In the genomic region with DNA sequence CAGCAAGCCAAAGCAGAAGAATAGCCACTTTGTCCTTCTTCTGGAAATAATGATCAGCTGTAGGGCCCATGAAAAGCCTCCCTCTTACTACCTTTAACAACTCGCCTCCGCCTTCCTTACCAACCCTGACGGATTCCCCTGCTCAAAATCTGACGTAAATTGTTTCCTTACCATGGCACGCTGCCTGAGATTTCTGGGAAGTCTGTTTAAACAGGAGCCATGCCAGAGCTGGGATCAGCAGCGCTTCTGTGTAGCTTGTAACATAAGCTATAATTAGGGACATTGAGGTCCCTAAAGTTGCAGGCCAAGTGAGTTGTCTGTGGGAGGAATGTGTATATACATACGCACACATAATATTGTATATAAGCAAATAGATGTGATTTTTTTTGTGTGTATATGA, we compare ENCODE assay signal across 9 mouse cellular contexts.
DNase-seq lines count a peak whose midpoint lies in the region; ATAC-seq and TF ChIP-seq lines count a peak whose summit lies in the region.
"Had no signal": no experiment of that assay in that cellular context is flagged by ENCODE, and none has a peak within 500 bp of the region (broad histone marks: within the 10 kb centered on the region; RNA-seq: fewer than 3 reads in every experiment).

No protein-coding gene starts in this region.

- H3K4me3 ChIP-seq in heart, embryonic 11.5 days (ENCODE audit: low read depth, low read length): no peak overlapping the region
- H3K4me3 ChIP-seq in lung, embryonic 16.5 days (ENCODE audit: low read length): no peak overlapping the region
- H3K4me3 ChIP-seq: liver, embryonic 15.5 days had no signal

- no peaks in the 10 kb centered on the region for H3K36me3 ChIP-seq in heart, embryonic 11.5 days (ENCODE audit: control insufficient read depth, insufficient read depth, low read length)
- no peaks in the 10 kb centered on the region for H3K36me3 ChIP-seq in lung, embryonic 16.5 days (ENCODE audit: control insufficient read depth, insufficient read depth, low read length)
- H3K36me3 ChIP-seq: liver, embryonic 15.5 days had no signal

- ATAC-seq in heart, embryonic 11.5 days (replicated peaks; ENCODE audit: insufficient number of reproducible peaks, low FRiP score, low TSS enrichment): no peak
- ATAC-seq in lung, embryonic 16.5 days (ENCODE audit: low read depth): peak; percentile 76; the same call in 1 of the 2 replicates
- ATAC-seq in cerebellum, adult (ENCODE audit: insufficient number of reproducible peaks, low FRiP score, low TSS enrichment): no peak

- no peak for TF ChIP-seq POLR2A in brain, embryonic 14.5 days (IDR thresholded peaks at IDR 0.05; ENCODE audit: borderline replicate concordance, extremely low read depth, insufficient read depth, insufficient read length, poor library complexity, severe bottlenecking)

- no peaks in the 10 kb centered on the region for H3K27me3 ChIP-seq in heart, embryonic 11.5 days (ENCODE audit: control insufficient read depth, insufficient read depth, low read length)
- no peaks in the 10 kb centered on the region for H3K27me3 ChIP-seq in lung, embryonic 16.5 days (ENCODE audit: control insufficient read depth, insufficient read depth, low read depth, low read length)
- H3K27me3 ChIP-seq: liver, embryonic 15.5 days had no signal

- no peak overlapping the region for H3K9ac ChIP-seq in heart, embryonic 11.5 days (ENCODE audit: low read depth, low read length)
- no peak overlapping the region for H3K9ac ChIP-seq in lung, embryonic 16.5 days (ENCODE audit: low read length)
- H3K9ac ChIP-seq: liver, embryonic 15.5 days had no signal

- WGBS in heart, embryonic 11.5 days (ENCODE audit: insufficient replicate concordance): 71% methylated on average over 7 of the region's 7 CpGs
- 39% methylated on average over 7 of the region's 7 CpGs for WGBS in lung, embryonic 16.5 days

- no peak for TF ChIP-seq CTCF in brain, embryonic 14.5 days (IDR thresholded peaks at IDR 0.05; ENCODE audit: borderline replicate concordance, extremely low read depth, insufficient read depth, insufficient read length)

- H3K4me1 ChIP-seq in heart, embryonic 11.5 days (ENCODE audit: control insufficient read depth, insufficient read depth, low read length): no peaks in the 10 kb centered on the region
- H3K4me1 ChIP-seq in lung, embryonic 16.5 days (replicated peaks; ENCODE audit: control insufficient read depth, insufficient read depth, low read length): no peaks in the 10 kb centered on the region
- H3K4me1 ChIP-seq: liver, embryonic 15.5 days had no signal

- DNase-seq in heart, adult 18-20 months: peak; percentile 75 to 77
- DNase-seq in brain, embryonic 14.5 days (ENCODE audit: low read depth): peak; percentile 86
- peak; percentile 72 for DNase-seq in heart, adult 8-10 months (ENCODE audit: low spot score)
- DNase-seq in natural killer cell, adult 2 months (ENCODE audit: low spot score in 2 of 2): no peak
- DNase-seq in cerebellum, adult 18-20 months: no peak

- H3K4me2 ChIP-seq in heart, embryonic 11.5 days: no peak overlapping the region
- no peak overlapping the region for H3K4me2 ChIP-seq in lung, embryonic 16.5 days (ENCODE audit: low read depth, low read length)
- H3K4me2 ChIP-seq: liver, embryonic 15.5 days had no signal

- no peaks in the 10 kb centered on the region for H3K9me3 ChIP-seq in heart, embryonic 11.5 days (replicated peaks; ENCODE audit: control insufficient read depth, low read length)
- H3K9me3 ChIP-seq in lung, embryonic 16.5 days (ENCODE audit: control insufficient read depth, low read length): no peaks in the 10 kb centered on the region
- H3K9me3 ChIP-seq: liver, embryonic 15.5 days had no signal

- no peak overlapping the region for H3K27ac ChIP-seq in heart, embryonic 11.5 days (ENCODE audit: low read depth, low read length)
- no peak overlapping the region for H3K27ac ChIP-seq in lung, embryonic 16.5 days (ENCODE audit: low read length)
- H3K27ac ChIP-seq: liver, embryonic 15.5 days had no signal

Comparison
In these comparisons a context has a peak if more than half of its experiments do, and no peak if none do; other contexts are left out.
1. DNase-seq: peak in heart, adult 18-20 months (2 of 2), brain, embryonic 14.5 days (single experiment) and heart, adult 8-10 months (single experiment); none in natural killer cell, adult 2 months (0 of 2) and cerebellum, adult 18-20 months (0 of 2).